ENCODE assay signal across 10 mouse cellular contexts in the genomic region with DNA sequence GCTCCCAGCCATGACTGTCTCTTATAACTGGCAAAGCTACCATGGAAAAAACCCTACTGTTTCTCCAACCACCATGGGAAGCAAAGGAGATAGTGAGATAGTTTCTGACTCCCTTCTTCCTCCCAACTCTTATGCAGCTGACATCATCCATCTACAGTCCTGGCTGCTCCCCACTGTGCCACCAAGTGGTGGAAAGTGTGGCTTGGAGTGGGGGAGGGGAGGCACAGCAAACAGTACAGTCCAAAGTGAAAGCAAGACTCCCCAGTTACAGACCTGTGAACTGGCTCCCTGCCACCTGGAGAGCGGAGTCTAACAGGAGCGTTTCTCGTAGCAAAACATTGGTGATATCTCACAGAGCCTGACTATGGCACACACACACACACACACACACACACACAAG. TPM values are rescaled to one million over a fixed set of nuclear protein-coding genes. Genes with fewer than 3 reads are reported as not detected.
A peak's percentile ranks its signal among the peaks of the same experiment; 100 is the strongest.
DNase-seq lines count a peak whose midpoint lies in the region; ATAC-seq and TF ChIP-seq lines count a peak whose summit lies in the region.
"Had no signal": no experiment of that assay in that cellular context is flagged by ENCODE, and none has a peak within 500 bp of the region (broad histone marks: within the 10 kb centered on the region; RNA-seq: fewer than 3 reads in every experiment).

No protein-coding gene starts in this region.

- H3K4me3 ChIP-seq in liver, embryonic 11.5 days (ENCODE audit: low read depth, low read length) = no peak overlapping the region
- H3K4me3 ChIP-seq in MEL (ENCODE audit: control insufficient read depth in 1 of 2, insufficient read depth in 1 of 2, low read depth in 2 of 2, low read length in 2 of 2) = no peak overlapping the region
- H3K4me3 ChIP-seq in small intestine, adult 2 months (ENCODE audit: low read depth, low read length) = no peak overlapping the region
- H3K4me3 ChIP-seq in gastrocnemius, adult 2 months = no peak overlapping the region
- H3K4me3 ChIP-seq: embryonic facial prominence, embryonic 13.5 days; hindbrain, embryonic 10.5 days had no signal

- WGBS in liver, embryonic 11.5 days = 78% methylated on average over 3 of the region's 3 CpGs
- 31% methylated on average over 3 of the region's 3 CpGs for WGBS in small intestine, adult 2 months

- H3K27ac ChIP-seq in liver, embryonic 11.5 days (ENCODE audit: low read depth, low read length) = no peak overlapping the region
- no peak overlapping the region for H3K27ac ChIP-seq in MEL (ENCODE audit: control insufficient read depth, low read depth, low read length)
- no peak overlapping the region for H3K27ac ChIP-seq in small intestine, adult 2 months (ENCODE audit: insufficient read depth, low read depth, low read length)
- no peak overlapping the region for H3K27ac ChIP-seq in gastrocnemius, adult 2 months
- H3K27ac ChIP-seq: embryonic facial prominence, embryonic 13.5 days; hindbrain, embryonic 10.5 days had no signal

- DNase-seq in liver = peak; percentile 62
- DNase-seq in liver, embryonic 11.5 days (ENCODE audit: low spot score) = no peak
- DNase-seq in MEL (ENCODE audit: low read depth, low spot score) = peak; percentile 32
- DNase-seq in kidney, adult 8-10 months = peak; percentile 23 to 33
- no peak for DNase-seq in gastrocnemius, adult 2 months
- no peak for DNase-seq in frontal cortex, postnatal 14 days (ENCODE audit: low spot score in 2 of 2)
- no peak for DNase-seq in cerebellum, postnatal 14 days

- peak in 2 of 3 experiments; percentile 11 to 13; a peak in 1 of 6 replicates for TF ChIP-seq CTCF in MEL (IDR thresholded peaks at IDR 0.05 in 2 of 3, conservative IDR thresholded peaks at IDR 0.05 in 1 of 3; ENCODE audit: control insufficient read depth in 1 of 3, insufficient read depth in 1 of 3, low read depth in 2 of 3, low read length in 3 of 3, poor library complexity in 1 of 3, severe bottlenecking in 1 of 3)
- peak; percentile 25; the same call in 1 of the 2 replicates for TF ChIP-seq CTCF in small intestine, adult 2 months (IDR thresholded peaks at IDR 0.05; ENCODE audit: extremely low read depth, insufficient read length, insufficient replicate concordance, low read depth, low read length)
- TF ChIP-seq CTCF in gastrocnemius, adult 2 months (IDR thresholded peaks at IDR 0.05) = no peak

- no peaks in the 10 kb centered on the region for H3K27me3 ChIP-seq in liver, embryonic 11.5 days (replicated peaks; ENCODE audit: control insufficient read depth, insufficient read depth, low read length)
- H3K27me3 ChIP-seq in MEL (ENCODE audit: control insufficient read depth in 1 of 2, insufficient read depth in 2 of 2, low read length in 2 of 2) = no peaks in the 10 kb centered on the region
- H3K27me3 ChIP-seq in small intestine, adult 2 months (ENCODE audit: control insufficient read depth, insufficient read depth, low read length) = no peaks in the 10 kb centered on the region
- H3K27me3 ChIP-seq: embryonic facial prominence, embryonic 13.5 days had no signal

- no peaks in the 10 kb centered on the region for H3K9me3 ChIP-seq in liver, embryonic 11.5 days (ENCODE audit: control insufficient read depth, low read length)
- H3K9me3 ChIP-seq in MEL (replicated peaks; ENCODE audit: insufficient read depth, low read length) = no peaks in the 10 kb centered on the region
- H3K9me3 ChIP-seq: embryonic facial prominence, embryonic 13.5 days; hindbrain, embryonic 10.5 days had no signal

- intact Hi-C loops in gastrocnemius, adult 2 months (cut with DNase I) = no loop called here

- TF ChIP-seq EP300 in MEL (IDR thresholded peaks at IDR 0.05; ENCODE audit: low read depth in 1 of 2, low read length in 2 of 2) = no peak

- no peak for TF ChIP-seq POLR2A in MEL (IDR thresholded peaks at IDR 0.05; ENCODE audit: control insufficient read depth in 1 of 2, insufficient read depth in 1 of 2, low read depth in 1 of 2, low read length in 2 of 2, poor library complexity in 1 of 2)
- no peak for TF ChIP-seq POLR2A in small intestine, adult 2 months (IDR thresholded peaks at IDR 0.05; ENCODE audit: low read depth, low read length)

- TF ChIP-seq RAD21 in MEL (IDR thresholded peaks at IDR 0.05; ENCODE audit: low read depth, low read length) = no peak

- no peak overlapping the region for H3K4me2 ChIP-seq in liver, embryonic 11.5 days
- H3K4me2 ChIP-seq: embryonic facial prominence, embryonic 13.5 days had no signal

- H3K4me1 ChIP-seq in liver, embryonic 11.5 days (replicated peaks; ENCODE audit: control insufficient read depth, insufficient read depth, low read length) = peaks cover 20% of the 10 kb centered on the region
- H3K4me1 ChIP-seq in MEL (ENCODE audit: control insufficient read depth in 1 of 2, insufficient read depth in 2 of 2, low read length in 2 of 2) = peaks cover 7 to 16% of the 10 kb centered on the region in 2 experiments
- peaks cover 7% of the 10 kb centered on the region; the same call in 1 of the 2 replicates for H3K4me1 ChIP-seq in small intestine, adult 2 months (ENCODE audit: control insufficient read depth, insufficient read depth, insufficient read length, low read length)
- H3K4me1 ChIP-seq: embryonic facial prominence, embryonic 13.5 days had no signal

- H3K79me2 ChIP-seq in MEL (ENCODE audit: control insufficient read depth, insufficient read depth, low read length, poor library complexity) = no peaks in the 10 kb centered on the region

- no peak for ATAC-seq in liver, embryonic 11.5 days (replicated peaks; ENCODE audit: low FRiP score)

- no peak overlapping the region for H3K9ac ChIP-seq in liver, embryonic 11.5 days (ENCODE audit: low read depth, low read length)
- H3K9ac ChIP-seq in MEL (ENCODE audit: control insufficient read depth, low read depth, low read length, poor library complexity, severe bottlenecking) = no peak overlapping the region
- H3K9ac ChIP-seq: embryonic facial prominence, embryonic 13.5 days had no signal

- no peaks in the 10 kb centered on the region for H3K36me3 ChIP-seq in liver, embryonic 11.5 days (ENCODE audit: control insufficient read depth, insufficient read depth, low read length)
- peaks cover 0 to 17% of the 10 kb centered on the region in 2 experiments; a peak in 2 of 4 replicates for H3K36me3 ChIP-seq in MEL (ENCODE audit: control insufficient read depth in 1 of 2, insufficient read depth in 2 of 2, low read length in 2 of 2)
- no peaks in the 10 kb centered on the region for H3K36me3 ChIP-seq in small intestine, adult 2 months (ENCODE audit: control insufficient read depth, insufficient read depth, low read length)
- H3K36me3 ChIP-seq: embryonic facial prominence, embryonic 13.5 days; hindbrain, embryonic 10.5 days had no signal

TF ChIP-seq in MEL, 35 proteins besides CTCF, POLR2A, EP300 and RAD21:
- TF ChIP-seq RCOR1 (IDR thresholded peaks at IDR 0.05; ENCODE audit: low read depth, low read length) = no peak
- TF ChIP-seq MAX (IDR thresholded peaks at IDR 0.05; ENCODE audit: low read length) = no peak
- no peak for TF ChIP-seq GATA1 (IDR thresholded peaks at IDR 0.05; ENCODE audit: low read depth, low read length)
- TF ChIP-seq HCFC1 (IDR thresholded peaks at IDR 0.05; ENCODE audit: low read depth, low read length) = no peak
- no peak for TF ChIP-seq ZMIZ1 (IDR thresholded peaks at IDR 0.05; ENCODE audit: low read depth, low read length)
- no peak for TF ChIP-seq ZKSCAN1 (IDR thresholded peaks at IDR 0.05; ENCODE audit: low read depth, low read length)
- no peak for TF ChIP-seq MEF2A (IDR thresholded peaks at IDR 0.05; ENCODE audit: extremely low read depth, insufficient replicate concordance, low read depth, low read length, poor library complexity, severe bottlenecking)
- no peak for TF ChIP-seq ETS1 (IDR thresholded peaks at IDR 0.05; ENCODE audit: low read depth, low read length)
- no peak for TF ChIP-seq ELF1 (IDR thresholded peaks at IDR 0.05; ENCODE audit: low read depth, low read length)
- TF ChIP-seq SIN3A (IDR thresholded peaks at IDR 0.05; ENCODE audit: low read length) = no peak
- no peak for TF ChIP-seq POLR2AphosphoS5 (IDR thresholded peaks at IDR 0.05; ENCODE audit: borderline replicate concordance, low read depth, low read length)
- no peak for TF ChIP-seq MYB (IDR thresholded peaks at IDR 0.05; ENCODE audit: low read depth, low read length)
- no peak for TF ChIP-seq USF1 (IDR thresholded peaks at IDR 0.05; ENCODE audit: low read depth, low read length)
- TF ChIP-seq SMC3 (IDR thresholded peaks at IDR 0.05; ENCODE audit: low read depth, low read length) = no peak
- TF ChIP-seq ZNF384 (IDR thresholded peaks at IDR 0.05; ENCODE audit: low read depth, low read length) = no peak
- no peak for TF ChIP-seq NRF1 (IDR thresholded peaks at IDR 0.05; ENCODE audit: insufficient read depth, low read depth, low read length, poor library complexity, severe bottlenecking)
- TF ChIP-seq KAT2A (conservative IDR thresholded peaks at IDR 0.05; ENCODE audit: low read depth, low read length) = no peak

RNA-seq across cellular contexts. Expression of gene Mrpl46, which starts 20.5 kb away (rescaled TPM):
- 91.9 and 95.8 TPM in 2 replicates for polyA plus RNA-seq in liver, embryonic 11.5 days (2014; fragmentation: Nextera tagmentation; extraction: Ambion mirVana)
- total RNA-seq in MEL (2012; rRNA removed) = 67.2 and 69.8 TPM in 2 replicates
- 10 to 100 TPM in 1 of 2 experiments, not detected in 1; 70.8 TPM for polyA plus RNA-seq in MEL (2012; ENCODE audit: insufficient read depth in 1 of 2, insufficient read length in 2 of 2, low read depth in 1 of 2, low replicate concordance in 2 of 2, missing spikeins in 1 of 2)
- polyA plus RNA-seq in small intestine, adult 2 months (2012; rRNA removed) = 10.1 and 20.8 TPM in 2 replicates
- 10 to 100 TPM; 22.3 to 34.2 TPM for total RNA-seq in gastrocnemius, adult 2 months (2021)

RNA-seq across cellular contexts. Expression of gene Mrps11, which starts 20.9 kb away (rescaled TPM):
- polyA plus RNA-seq in liver, embryonic 11.5 days (2014; fragmentation: Nextera tagmentation; extraction: Ambion mirVana) = 89.2 and 92.4 TPM in 2 replicates
- 88.8 and 106 TPM in 2 replicates for total RNA-seq in MEL (2012; rRNA removed)
- 100 to 1,000 TPM in 1 of 2 experiments, not detected in 1; 116 TPM for polyA plus RNA-seq in MEL (2012; ENCODE audit: insufficient read depth in 1 of 2, insufficient read length in 2 of 2, low read depth in 1 of 2, low replicate concordance in 2 of 2, missing spikeins in 1 of 2)
- 25.1 and 32.8 TPM in 2 replicates for polyA plus RNA-seq in small intestine, adult 2 months (2012; rRNA removed)
- 10 to 100 TPM; 27.7 to 37.1 TPM for total RNA-seq in gastrocnemius, adult 2 months (2021)

RNA-seq across cellular contexts. Expression of gene Det1, which starts 43.2 kb away (rescaled TPM):
- 19.7 and 22.4 TPM in 2 replicates for polyA plus RNA-seq in liver, embryonic 11.5 days (2014; fragmentation: Nextera tagmentation; extraction: Ambion mirVana)
- total RNA-seq in MEL (2012; rRNA removed) = 14.3 and 15.8 TPM in 2 replicates
- 10 to 100 TPM in 1 of 2 experiments, not detected in 1; 16.8 TPM for polyA plus RNA-seq in MEL (2012; ENCODE audit: insufficient read depth in 1 of 2, insufficient read length in 2 of 2, low read depth in 1 of 2, low replicate concordance in 2 of 2, missing spikeins in 1 of 2)
- polyA plus RNA-seq in small intestine, adult 2 months (2012; rRNA removed) = 7.5 and 10.2 TPM in 2 replicates
- total RNA-seq in gastrocnemius, adult 2 months (2021) = 10 to 100 TPM; 17.9 to 22.1 TPM

Comparison
In these comparisons a context has a peak if more than half of its experiments do, and no peak if none do; other contexts are left out.
1. DNase-seq: peak in liver (single experiment), MEL (single experiment) and kidney, adult 8-10 months (2 of 2); none in liver, embryonic 11.5 days (single experiment), gastrocnemius, adult 2 months (single experiment), frontal cortex, postnatal 14 days (0 of 2) and cerebellum, postnatal 14 days (0 of 2).